Mouse (Mus musculus) limb, embryonic 13.5 days (tissue): Measurements from ENCODE around the gene Otof. TPM values are rescaled to one million over a fixed set of nuclear protein-coding genes. Genes with fewer than 3 reads are reported as not detected.

Source experiments
- polyA plus RNA-seq: library from polyadenylated mRNA; unstranded; fragments of >200 nt; fragmentation: Nextera tagmentation; extraction: Ambion mirVana; gene quantifications from 2 replicates; pipeline ENCODE4 v1.2.1, GENCODE M21; 2015

The Otof gene
- polyA plus RNA-seq, 1 experiment from 2014 or later, result 0.60 TPM

Other genes with a start within 250 kb of the Otof start
- gene Selenoi, start 229.4 kb downstream of the Otof start, polyA plus RNA-seq, result 17.5 and 18.7 TPM in 2 replicates
- gene Drc1, start 180.5 kb downstream of the Otof start, polyA plus RNA-seq, result 0.19 and 0.62 TPM in 2 replicates
- not detected in 2 replicates for gene 1700001C02Rik, start 4.1 kb upstream of the Otof start, polyA plus RNA-seq
- 0.25 and 0.26 TPM in 2 replicates for gene Cib4, start 83.9 kb upstream of the Otof start, polyA plus RNA-seq
- 0.49 and 0.66 TPM in 2 replicates for gene Kcnk3, start 126.2 kb upstream of the Otof start, polyA plus RNA-seq
- gene Slc35f6, start 186.0 kb upstream of the Otof start, polyA plus RNA-seq, result 27.4 and 27.5 TPM in 2 replicates
- gene Cenpa, start 204.8 kb upstream of the Otof start, polyA plus RNA-seq, result 315 and 317 TPM in 2 replicates
- 5.1 and 5.9 TPM in 2 replicates for gene Dpysl5, start 249.6 kb upstream of the Otof start, polyA plus RNA-seq